Mouse (Mus musculus) kidney, embryonic 15.5 days (tissue): ENCODE measurements at regions not wholly inside any gene's neighbourhood (a gene's known extent, or its start where the extent isn't known, plus 50 kb on each side); places are given as distances from the start of the nearest gene placed in this dataset.

Experiments
- ATAC-seq: fragments of 200-750 bp; cut with Nextera tagmentation; replicated peaks from 2 replicates; pipeline ENCODE4 v1.8.0; 2017; ENCODE audit warnings: moderate TSS enrichment; ENCODE audit not compliant: low FRiP score
- H3K27ac ChIP-seq: fragments of 300-500 bp; sonication (generic); 2 replicates; pipeline ENCODE4 v1.5.1; 2015; ENCODE audit warnings: mild to moderate bottlenecking, inconsistent platforms
- H3K27me3 ChIP-seq: fragments of 300-500 bp; sonication (generic); 2 replicates; pipeline ENCODE4 v1.6.1; 2015; ENCODE audit warnings: inconsistent platforms
- H3K36me3 ChIP-seq: fragments of 300-500 bp; sonication (generic); 2 replicates; pipeline ENCODE4 v1.6.1; 2015; ENCODE audit warnings: inconsistent platforms
- H3K4me1 ChIP-seq: fragments of 300-500 bp; sonication (generic); 2 replicates; pipeline ENCODE4 v1.6.1; 2015; ENCODE audit warnings: inconsistent platforms
- H3K4me2 ChIP-seq: fragments of 300-500 bp; sonication (generic); 2 replicates; pipeline ENCODE4 v1.6.1; 2015; ENCODE audit warnings: moderate library complexity, mild to moderate bottlenecking, inconsistent platforms
- H3K4me3 ChIP-seq: fragments of 300-500 bp; sonication (generic); replicated peaks from 2 replicates; pipeline ENCODE4 v1.5.1; 2015; ENCODE audit warnings: mild to moderate bottlenecking, inconsistent platforms
- H3K9ac ChIP-seq: fragments of 300-500 bp; sonication (generic); 2 replicates; pipeline ENCODE4 v1.6.1; 2015; ENCODE audit warnings: mild to moderate bottlenecking, inconsistent platforms
- H3K9me3 ChIP-seq: fragments of 300-500 bp; sonication (generic); replicated peaks from 2 replicates; pipeline ENCODE4 v1.6.1; 2016; ENCODE audit warnings: inconsistent platforms
- WGBS: fragments of 180-500 bp; shearing (Covaris S2); methylation state at CpG from one replicate; pipeline ENCODE4 v1.1.7; 2015; ENCODE audit warnings: mixed read lengths; 5-methylcytosine and 5-hydroxymethylcytosine counted together

GRCm38 (mm10) chr4:39926021-39926591, 216.8 kb upstream of the Aco1 start:
- Histone ChIP-seq H3K9me3 (no peaks in the 10 kb centered on the region), H3K4me1 (no peaks in the 10 kb centered on the region), H3K36me3 (no peaks in the 10 kb centered on the region), H3K4me3 (no peak overlapping the region), H3K4me2 (no peak overlapping the region), H3K27ac (no peak overlapping the region), H3K9ac (no peak overlapping the region), H3K27me3 (no peaks in the 10 kb centered on the region)
- no peak for ATAC-seq
- WGBS: 87% methylated on average over 3 of the region's 3 CpGs

DNA sequence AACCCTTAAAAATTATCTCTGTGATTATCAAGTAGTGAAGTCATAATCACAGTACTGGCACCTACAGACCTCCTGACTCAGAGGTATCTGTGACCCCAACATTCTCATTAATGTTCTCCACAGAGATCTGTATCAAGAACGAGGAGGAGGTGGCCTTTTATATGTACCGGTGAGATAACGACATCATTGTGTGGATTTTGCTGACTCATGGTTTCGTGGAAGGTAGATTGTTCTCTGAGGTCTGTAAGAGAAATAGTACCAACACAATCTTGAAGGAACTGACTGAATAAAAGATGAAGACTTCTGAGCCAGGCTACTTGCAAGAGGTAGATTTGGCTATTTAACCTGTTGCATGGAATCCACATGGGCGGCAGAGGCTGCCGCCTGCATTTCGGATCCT, 216.3 kb upstream of the Aco1 start:
- no peak for ATAC-seq
- Histone ChIP-seq H3K27me3 (no peaks in the 10 kb centered on the region), H3K9ac (no peak overlapping the region), H3K4me2 (no peak overlapping the region), H3K9me3 (no peaks in the 10 kb centered on the region), H3K36me3 (no peaks in the 10 kb centered on the region), H3K4me3 (no peak overlapping the region), H3K27ac (no peak overlapping the region), H3K4me1 (no peaks in the 10 kb centered on the region)
- WGBS: 90% methylated on average over 7 of the region's 7 CpGs

DNA sequence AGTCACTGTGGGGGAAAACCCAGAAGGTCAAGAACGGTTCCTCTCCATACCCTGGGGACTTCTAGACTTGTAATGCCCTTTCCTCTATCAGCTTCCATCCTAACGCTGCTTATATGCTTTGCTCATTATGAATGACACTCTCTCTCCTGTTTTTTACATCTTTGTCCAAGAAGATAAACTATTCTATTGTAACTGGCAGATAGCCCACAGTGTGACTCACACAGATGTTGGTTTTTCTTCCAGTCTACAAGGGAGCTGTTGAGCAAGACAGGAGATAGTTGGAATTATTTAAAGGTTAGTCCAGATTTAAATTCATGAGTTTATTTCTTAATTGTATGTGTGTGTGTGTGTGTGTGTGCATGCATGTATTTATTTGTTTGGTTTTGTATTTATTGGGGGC, 214.4 kb upstream of the Aco1 start:
- WGBS: 27% methylated on average over 2 of the region's 2 CpGs
- Histone ChIP-seq H3K27me3 (no peaks in the 10 kb centered on the region), H3K9me3 (no peaks in the 10 kb centered on the region), H3K4me1 (no peaks in the 10 kb centered on the region), H3K36me3 (no peaks in the 10 kb centered on the region), H3K4me3 (no peak overlapping the region), H3K4me2 (no peak overlapping the region), H3K27ac (no peak overlapping the region), H3K9ac (no peak overlapping the region)
- no peak for ATAC-seq

- no peaks in the 10 kb centered on the region for H3K27me3 ChIP-seq
- H3K36me3 ChIP-seq: no peaks in the 10 kb centered on the region
- no peak overlapping the region for H3K27ac ChIP-seq
- H3K9ac ChIP-seq: no peak overlapping the region
- WGBS: 88% methylated on average over 12 of the region's 12 CpGs
- no peak overlapping the region for H3K4me3 ChIP-seq
- ATAC-seq: no peak
- no peaks in the 10 kb centered on the region for H3K9me3 ChIP-seq
- no peak overlapping the region for H3K4me2 ChIP-seq
- H3K4me1 ChIP-seq: no peaks in the 10 kb centered on the region
Measured at GRCm38 (mm10) chr4:39934025-39934708, 208.7 kb upstream of the Aco1 start.

- no peak overlapping the region for H3K4me2 ChIP-seq
- H3K9me3 ChIP-seq: no peaks in the 10 kb centered on the region
- WGBS: 90% methylated on average over 3 of the region's 3 CpGs
- no peak for ATAC-seq
- H3K27ac ChIP-seq: no peak overlapping the region
- no peak overlapping the region for H3K4me3 ChIP-seq
- no peak overlapping the region for H3K9ac ChIP-seq
- no peaks in the 10 kb centered on the region for H3K36me3 ChIP-seq
- H3K4me1 ChIP-seq: no peaks in the 10 kb centered on the region
- H3K27me3 ChIP-seq: no peaks in the 10 kb centered on the region
Measured at GRCm38 (mm10) chr4:39958687-39959086, 184.2 kb upstream of the Aco1 start.

DNA sequence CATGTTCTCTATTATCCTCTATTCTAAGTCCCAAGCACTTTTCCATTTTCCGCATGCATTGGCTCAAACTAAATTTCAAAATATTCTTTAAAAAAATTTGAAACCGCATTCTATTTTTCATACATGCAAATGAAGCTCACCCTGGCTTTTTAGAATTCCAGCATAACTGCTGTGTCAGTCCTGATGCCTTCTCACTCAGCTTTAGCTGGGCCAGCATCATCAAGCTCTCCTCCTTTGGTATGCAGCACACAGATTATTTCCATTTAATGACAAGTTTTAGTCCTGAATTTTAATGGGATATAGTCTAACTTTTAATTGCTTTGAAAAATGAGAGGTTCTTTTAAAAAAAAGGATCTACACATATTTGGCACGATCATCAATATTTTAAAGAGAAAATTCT, 174.9 kb upstream of the Aco1 start:
- H3K9ac ChIP-seq: no peak overlapping the region
- H3K9me3 ChIP-seq: no peaks in the 10 kb centered on the region
- no peaks in the 10 kb centered on the region for H3K36me3 ChIP-seq
- no peak overlapping the region for H3K4me3 ChIP-seq
- no peak overlapping the region for H3K27ac ChIP-seq
- H3K4me2 ChIP-seq: no peak overlapping the region
- no peaks in the 10 kb centered on the region for H3K27me3 ChIP-seq
- ATAC-seq: no peak
- no peaks in the 10 kb centered on the region for H3K4me1 ChIP-seq
- WGBS: 89% methylated on average over 3 of the region's 3 CpGs

DNA sequence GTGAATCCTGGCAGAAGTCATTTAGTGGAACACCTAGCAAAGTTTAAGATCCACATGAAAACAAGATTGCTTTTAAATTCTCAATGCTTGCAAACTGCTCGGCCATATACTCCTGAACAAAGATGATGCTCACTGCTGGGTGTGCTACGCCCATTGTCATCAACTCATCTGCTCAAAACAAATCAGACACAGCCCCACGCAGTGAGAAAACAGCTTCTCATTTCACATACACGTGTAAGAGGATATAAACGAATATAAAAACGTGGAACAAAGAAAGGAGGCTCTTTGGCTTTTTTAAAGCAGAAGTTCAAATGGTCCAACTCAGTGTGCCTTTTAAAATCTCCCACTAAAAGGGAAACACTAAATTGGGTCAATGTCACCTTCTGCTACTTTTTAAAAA, 151.5 kb upstream of the Aco1 start:
- Histone ChIP-seq H3K36me3 (no peaks in the 10 kb centered on the region), H3K27me3 (no peaks in the 10 kb centered on the region), H3K4me2 (no peak overlapping the region), H3K4me1 (no peaks in the 10 kb centered on the region), H3K9me3 (no peaks in the 10 kb centered on the region), H3K4me3 (no peak overlapping the region), H3K9ac (no peak overlapping the region), H3K27ac (no peak overlapping the region)
- WGBS: 70% methylated on average over 6 of the region's 6 CpGs
- no peak for ATAC-seq

DNA sequence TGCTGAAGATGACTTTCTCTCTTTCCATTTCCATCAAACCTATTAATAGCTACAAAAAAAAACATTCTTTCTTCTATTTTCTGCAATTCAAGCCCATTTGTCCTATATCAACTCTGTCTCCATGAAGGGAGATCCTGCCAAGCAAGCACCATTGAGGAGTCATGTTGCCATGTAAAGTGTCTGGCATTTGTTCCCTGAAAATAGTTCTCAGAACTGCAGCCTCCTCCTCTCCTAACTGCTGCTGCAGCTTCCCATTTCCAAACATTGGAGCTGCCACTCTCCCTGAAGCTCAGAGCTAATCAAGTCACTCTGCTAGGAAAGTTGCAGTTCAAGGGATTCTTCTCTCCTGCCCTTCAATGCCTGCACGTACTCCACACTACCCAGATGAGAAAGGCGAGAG, 151.0 kb upstream of the Aco1 start:
- no peak overlapping the region for H3K27ac ChIP-seq
- H3K36me3 ChIP-seq: no peaks in the 10 kb centered on the region
- no peak overlapping the region for H3K4me3 ChIP-seq
- H3K27me3 ChIP-seq: no peaks in the 10 kb centered on the region
- 91% methylated on average over 2 of the region's 2 CpGs for WGBS
- no peaks in the 10 kb centered on the region for H3K4me1 ChIP-seq
- H3K4me2 ChIP-seq: no peak overlapping the region
- H3K9me3 ChIP-seq: no peaks in the 10 kb centered on the region
- H3K9ac ChIP-seq: no peak overlapping the region
- ATAC-seq: no peak

- Histone ChIP-seq H3K4me2 (no peak overlapping the region), H3K27me3 (no peaks in the 10 kb centered on the region), H3K36me3 (no peaks in the 10 kb centered on the region), H3K4me1 (no peaks in the 10 kb centered on the region), H3K4me3 (no peak overlapping the region), H3K9ac (no peak overlapping the region), H3K27ac (no peak overlapping the region), H3K9me3 (no peaks in the 10 kb centered on the region)
- ATAC-seq: no peak
- WGBS: 68% methylated on average over 5 of the region's 5 CpGs
Measured at GRCm38 (mm10) chr4:39998771-39999422, 144.0 kb upstream of the Aco1 start.

DNA sequence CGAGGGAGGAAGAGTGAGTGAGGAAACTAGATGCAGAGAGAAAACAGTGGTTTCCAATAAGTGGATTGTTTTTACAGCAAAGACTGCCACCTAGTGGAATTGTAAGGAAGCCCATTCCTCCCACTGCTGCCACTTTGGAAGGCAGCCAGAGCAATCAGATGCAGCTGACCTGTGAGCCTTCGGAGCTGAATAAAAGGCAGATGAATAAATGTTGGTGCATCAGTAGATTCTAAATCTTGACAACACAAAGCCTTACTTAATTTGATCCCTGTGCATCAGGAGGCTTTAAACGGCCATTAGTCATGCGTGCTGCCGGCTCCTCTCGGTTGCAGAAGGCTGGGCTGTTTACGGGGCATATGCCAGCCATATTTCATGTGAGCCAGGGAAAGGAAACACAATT, 128.2 kb upstream of the Aco1 start:
- H3K4me2 ChIP-seq: peak overlapping the region; percentile 15; the same call in 1 of the 2 replicates

DNA sequence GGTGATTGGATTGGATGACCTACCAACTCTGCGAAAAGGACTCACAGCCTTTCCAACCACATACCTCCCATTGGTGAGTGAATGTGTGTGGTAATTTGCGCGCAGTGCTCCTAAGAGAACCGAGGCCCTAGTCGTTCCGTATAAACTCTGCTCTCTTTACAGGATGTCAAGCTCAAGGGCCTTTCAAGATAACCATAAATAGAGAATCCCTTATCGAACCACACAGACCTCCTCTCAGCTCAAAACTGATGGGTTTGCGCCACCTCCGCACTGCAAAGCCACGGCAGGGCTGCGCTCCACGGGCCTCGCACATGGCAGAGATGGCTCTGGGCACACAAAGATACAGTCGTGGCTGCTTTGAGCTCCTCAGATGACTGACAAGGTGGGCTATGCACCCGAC, 126.0 kb upstream of the Aco1 start:
- Histone ChIP-seq H3K4me2 (no peak overlapping the region), H3K9me3 (no peaks in the 10 kb centered on the region), H3K27ac (no peak overlapping the region), H3K4me1 (0 out of 2 replicates have a peak, but pooled peaks cover 2% of the 10 kb centered on the region), H3K4me3 (no peak overlapping the region), H3K27me3 (no peaks in the 10 kb centered on the region), H3K9ac (no peak overlapping the region), H3K36me3 (no peaks in the 10 kb centered on the region)
- no peak for ATAC-seq
- WGBS: 85% methylated on average over 15 of the region's 15 CpGs

More for the DNA sequence above, 128.2 kb upstream of the Aco1 start:
- no peaks in the 10 kb centered on the region for H3K36me3 ChIP-seq
- WGBS: 30% methylated on average over 7 of the region's 7 CpGs
- no peaks in the 10 kb centered on the region for H3K9me3 ChIP-seq
- no peaks in the 10 kb centered on the region for H3K27me3 ChIP-seq
- H3K27ac ChIP-seq: no peak overlapping the region
- H3K4me1 ChIP-seq: 0 out of 2 replicates have a peak, but pooled peaks cover 2% of the 10 kb centered on the region
- peak; percentile 52; the same call in 1 of the 2 replicates for ATAC-seq
- H3K9ac ChIP-seq: no peak overlapping the region
- H3K4me3 ChIP-seq: no peak overlapping the region

DNA sequence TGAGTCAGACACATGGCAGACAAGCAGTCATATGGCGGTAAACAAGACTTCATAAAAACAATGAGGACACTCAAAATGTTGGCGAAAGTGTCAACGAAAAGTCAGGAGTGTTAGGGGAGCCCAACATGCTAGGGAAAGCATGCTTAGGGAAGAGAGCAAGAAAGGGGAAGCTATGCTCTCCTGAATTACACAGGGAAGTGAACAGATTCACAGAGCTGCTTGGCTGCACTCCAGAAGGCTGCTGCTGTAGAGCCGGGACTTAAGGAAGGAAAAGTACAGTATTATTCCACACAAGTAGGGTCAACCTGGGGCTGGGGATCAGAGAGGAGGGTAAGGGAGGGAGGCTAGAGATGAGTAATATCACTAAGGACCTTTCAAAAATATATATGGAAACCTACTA, 124.7 kb upstream of the Aco1 start:
- no peak overlapping the region for H3K27ac ChIP-seq
- 73% methylated on average over 4 of the region's 4 CpGs for WGBS
- no peaks in the 10 kb centered on the region for H3K36me3 ChIP-seq
- 0 out of 2 replicates have a peak, but pooled peaks cover 2% of the 10 kb centered on the region for H3K4me1 ChIP-seq
- H3K9ac ChIP-seq: no peak overlapping the region
- H3K4me2 ChIP-seq: no peak overlapping the region
- no peak for ATAC-seq
- H3K9me3 ChIP-seq: no peaks in the 10 kb centered on the region
- no peak overlapping the region for H3K4me3 ChIP-seq
- no peaks in the 10 kb centered on the region for H3K27me3 ChIP-seq
